Mouse (Mus musculus) cerebellum, postnatal 25 days (tissue): ENCODE data around the gene Kxd1.

Source experiments
- DNase-seq, 2 experiments: peaks; one replicate each; pipeline ENCODE4 v3.0.0; 2021; ENCODE audit warnings: mixed read lengths in 2 of 2

The Kxd1 gene

GRCm38 (mm10) chr8:70466771-70467170, 61.0 kb downstream of the Kxd1 start:
- no peak for DNase-seq

- no peak for DNase-seq
Measured at GRCm38 (mm10) chr8:70466305-70466704, 61.5 kb downstream of the Kxd1 start.

- no peak for DNase-seq
Measured at GRCm38 (mm10) chr8:70465701-70466100, 62.1 kb downstream of the Kxd1 start.

GRCm38 (mm10) chr8:70464162-70464561, 63.6 kb downstream of the Kxd1 start:
- no peak for DNase-seq

- no peak for DNase-seq
Measured at GRCm38 (mm10) chr8:70463306-70463705, 64.5 kb downstream of the Kxd1 start.

- DNase-seq, result no peak
Measured at GRCm38 (mm10) chr8:70462516-70462813, 65.3 kb downstream of the Kxd1 start.

GRCm38 (mm10) chr8:70461765-70462515, 65.8 kb downstream of the Kxd1 start:
- no peak for DNase-seq

GRCm38 (mm10) chr8:70460606-70461005, 67.2 kb downstream of the Kxd1 start:
- DNase-seq, result peak; percentile 77 to 78

GRCm38 (mm10) chr8:70460199-70460598, 67.6 kb downstream of the Kxd1 start:
- peak in 1 of 2 experiments; percentile 52 for DNase-seq

GRCm38 (mm10) chr8:70459636-70460035, 68.1 kb downstream of the Kxd1 start:
- no peak for DNase-seq

GRCm38 (mm10) chr8:70458462-70458861, 69.3 kb downstream of the Kxd1 start:
- no peak for DNase-seq
